Mouse (Mus musculus) embryo, embryonic 11 days (tissue): Measurements from ENCODE around the gene Hspa12b.

Experiments
- DNase-seq: peaks from one replicate; pipeline ENCODE4 v3.0.0-alpha.2; 2015

Gene Hspa12b

GRCm38 (mm10) chr2:131149254-131149578 lies 22.1 kb downstream of the Hspa12b start:
- no peak for DNase-seq

- DNase-seq = no peak
Measured at GRCm38 (mm10) chr2:131152166-131152730, 25.2 kb downstream of the Hspa12b start.

- no peak for DNase-seq
Measured at GRCm38 (mm10) chr2:131154036-131154435, 27.0 kb downstream of the Hspa12b start.

GRCm38 (mm10) chr2:131156987-131157386 lies 29.9 kb downstream of the Hspa12b start:
- DNase-seq = no peak

- peak; percentile 62 for DNase-seq
Measured at GRCm38 (mm10) chr2:131159491-131159910, 32.4 kb downstream of the Hspa12b start.

GRCm38 (mm10) chr2:131159938-131160581 lies 33.0 kb downstream of the Hspa12b start, which contains the start of gene 1700037H04Rik:
Gene 1700037H04Rik, minus strand, starts transcription at chr2:131160081.
- peak; percentile 99 for DNase-seq

GRCm38 (mm10) chr2:131160671-131161111 lies 33.6 kb downstream of the Hspa12b start:
- DNase-seq = peak; percentile 60

GRCm38 (mm10) chr2:131163924-131164323 lies 36.8 kb downstream of the Hspa12b start:
- no peak for DNase-seq

GRCm38 (mm10) chr2:131166172-131166571 lies 39.1 kb downstream of the Hspa12b start:
- DNase-seq = no peak

GRCm38 (mm10) chr2:131167984-131168383 lies 40.9 kb downstream of the Hspa12b start:
- no peak for DNase-seq

GRCm38 (mm10) chr2:131168914-131169313 lies 41.8 kb downstream of the Hspa12b start:
- DNase-seq = no peak

GRCm38 (mm10) chr2:131170936-131171335 lies 43.9 kb downstream of the Hspa12b start:
- DNase-seq = no peak

- DNase-seq = no peak
Measured at GRCm38 (mm10) chr2:131171401-131172104, 44.5 kb downstream of the Hspa12b start.

GRCm38 (mm10) chr2:131172322-131172721 lies 45.2 kb downstream of the Hspa12b start:
- no peak for DNase-seq

- DNase-seq = peak; percentile 92
Measured at GRCm38 (mm10) chr2:131174700-131175099, 47.6 kb downstream of the Hspa12b start.

GRCm38 (mm10) chr2:131175286-131175944 lies 48.3 kb downstream of the Hspa12b start:
- DNase-seq = no peak

GRCm38 (mm10) chr2:131175945-131176309 lies 48.8 kb downstream of the Hspa12b start:
- DNase-seq = no peak

GRCm38 (mm10) chr2:131176491-131176890 lies 49.4 kb downstream of the Hspa12b start:
- no peak for DNase-seq

GRCm38 (mm10) chr2:131177932-131178331 lies 50.9 kb downstream of the Hspa12b start:
- DNase-seq = no peak

GRCm38 (mm10) chr2:131178828-131179245 lies 51.8 kb downstream of the Hspa12b start:
- no peak for DNase-seq

- peak; percentile 86 for DNase-seq
Measured at GRCm38 (mm10) chr2:131179246-131179886, 52.3 kb downstream of the Hspa12b start.

GRCm38 (mm10) chr2:131179990-131180587 lies 53.0 kb downstream of the Hspa12b start, which contains the start of gene Cenpb:
Gene Cenpb, minus strand, starts transcription at chr2:131180067.
- DNase-seq = peak; percentile 94
